Mouse (Mus musculus) lung, adult 2 months (tissue): ENCODE measurements around the gene Zgrf1.

ENCODE experiments used
- CTCF ChIP-seq: fragments of 200-500 bp; IDR thresholded peaks from 2 replicates; pipeline ENCODE4 v1.5.1; 2011; ENCODE audit warnings: mild to moderate bottlenecking, low read length, control low read depth; ENCODE audit not compliant: insufficient read depth
- POLR2A ChIP-seq: fragments of 200-500 bp; IDR thresholded peaks from 2 replicates; pipeline ENCODE4 v1.6.1; 2011; ENCODE audit warnings: low read depth, mild to moderate bottlenecking, control low read depth, low read length, borderline replicate concordance; ENCODE audit errors: extremely low read depth

DNA sequence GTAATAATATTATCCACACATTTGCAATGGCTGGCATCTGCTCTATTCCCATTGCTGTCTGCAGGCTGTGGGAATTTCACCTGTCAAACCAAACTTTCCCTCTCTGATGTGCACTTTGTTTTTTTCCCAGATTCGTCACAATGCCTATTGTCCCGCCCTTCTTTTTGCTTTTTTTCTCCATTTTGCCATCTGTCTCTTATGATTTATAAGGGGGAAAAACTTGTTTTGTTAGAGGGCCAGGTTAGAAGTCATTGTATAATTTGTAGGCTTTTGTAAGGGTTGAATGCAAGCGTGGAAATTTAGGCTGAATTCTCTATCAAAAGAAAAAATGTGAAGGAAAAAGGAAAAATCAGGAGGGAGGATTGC lies 81.7 kb downstream of the Zgrf1 start:
- TF ChIP-seq CTCF (no peak), POLR2A (no peak)
